Mouse (Mus musculus) hindbrain, embryonic 14.5 days (tissue): ENCODE measurements around the gene Prkca. TPM values are rescaled to one million over a fixed set of nuclear protein-coding genes. Genes with fewer than 3 reads are reported as not detected.

ENCODE experiments used
- ATAC-seq: fragments of 200-750 bp; cut with Nextera tagmentation; 2 replicates; pipeline ENCODE4 v1.8.0; 2017; ENCODE audit warnings: moderate number of reproducible peaks, mild to moderate bottlenecking, moderate TSS enrichment, moderate library complexity; ENCODE audit not compliant: low FRiP score
- DNase-seq: peaks from one replicate; pipeline ENCODE4 v3.0.0-alpha.2; 2015; ENCODE audit warnings: low spot score
- H3K27ac ChIP-seq: fragments of 300-500 bp; sonication (generic); 2 replicates; pipeline ENCODE4 v1.5.1; 2014; ENCODE audit warnings: mild to moderate bottlenecking, moderate library complexity
- H3K27me3 ChIP-seq: fragments of 300-500 bp; sonication (generic); 2 replicates; pipeline ENCODE4 v1.6.1; 2014; ENCODE audit warnings: mild to moderate bottlenecking, low read length, mixed read lengths; ENCODE audit not compliant: control insufficient read depth, insufficient read depth
- H3K36me3 ChIP-seq: fragments of 300-500 bp; sonication (generic); replicated peaks from 2 replicates; pipeline ENCODE4 v1.6.1; 2014; ENCODE audit not compliant: control insufficient read depth, insufficient read depth
- H3K4me1 ChIP-seq: fragments of 300-500 bp; sonication (generic); replicated peaks from 2 replicates; pipeline ENCODE4 v1.6.1; 2014; ENCODE audit warnings: antibody characterized with exemption, low read length, mixed read lengths; ENCODE audit not compliant: control insufficient read depth, insufficient read depth
- H3K4me2 ChIP-seq: fragments of 300-500 bp; sonication (generic); replicated peaks from 2 replicates; pipeline ENCODE4 v1.6.1; 2014; ENCODE audit warnings: mild to moderate bottlenecking, moderate library complexity
- H3K4me3 ChIP-seq: fragments of 300-500 bp; sonication (generic); replicated peaks from 2 replicates; pipeline ENCODE4 v1.5.1; 2014; ENCODE audit warnings: mild to moderate bottlenecking, low read length
- H3K9ac ChIP-seq: fragments of 300-500 bp; sonication (generic); 2 replicates; pipeline ENCODE4 v1.6.1; 2014
- H3K9me3 ChIP-seq: fragments of 300-500 bp; sonication (generic); 2 replicates; pipeline ENCODE4 v1.6.1; 2016; ENCODE audit warnings: low read length; ENCODE audit not compliant: control insufficient read depth
- WGBS: fragments of 180-500 bp; shearing (Covaris S2); extraction: QIAGEN DNeasy Blood & Tissue Kit; methylation state at CpG from one replicate; pipeline ENCODE4 v1.1.7; 2014; 5-methylcytosine and 5-hydroxymethylcytosine counted together
- polyA plus RNA-seq: library from polyadenylated mRNA; unstranded; fragments of >200 nt; fragmentation: Nextera tagmentation; extraction: Ambion mirVana; gene quantifications from 2 replicates; pipeline ENCODE4 v1.2.1, GENCODE M21; 2014

Prkca gene
- polyA plus RNA-seq, 1 experiment from 2014 or later: 9.1 TPM

GRCm38 (mm10) chr11:107936929-107937328 lies 406.8 kb downstream of the Prkca start:
- H3K4me2 ChIP-seq: no peak overlapping the region
- WGBS: 90% methylated on average over 2 of the region's 2 CpGs

GRCm38 (mm10) chr11:107931721-107932120 lies 412.0 kb downstream of the Prkca start:
- no peak for DNase-seq
- H3K9me3 ChIP-seq: no peaks in the 10 kb centered on the region
- no peak overlapping the region for H3K4me2 ChIP-seq
- H3K27ac ChIP-seq: no peak overlapping the region
- no peak overlapping the region for H3K4me3 ChIP-seq
- no peak for ATAC-seq
- WGBS: 77% methylated on average over 7 of the region's 7 CpGs
- H3K27me3 ChIP-seq: no peaks in the 10 kb centered on the region
- H3K36me3 ChIP-seq: no peaks in the 10 kb centered on the region
- H3K9ac ChIP-seq: no peak overlapping the region
- no peaks in the 10 kb centered on the region for H3K4me1 ChIP-seq

More at GRCm38 (mm10) chr11:107936929-107937328, 406.8 kb downstream of the Prkca start:
- ATAC-seq (no peak), DNase-seq (no peak)
- Histone ChIP-seq H3K9me3 (no peaks in the 10 kb centered on the region), H3K27me3 (no peaks in the 10 kb centered on the region), H3K27ac (no peak overlapping the region), H3K36me3 (peaks cover 11% of the 10 kb centered on the region; the same call in 1 of the 2 replicates), H3K4me1 (no peaks in the 10 kb centered on the region), H3K9ac (no peak overlapping the region), H3K4me3 (no peak overlapping the region)

- no peak for DNase-seq
- 87% methylated on average over 11 of the region's 11 CpGs for WGBS
Observed at GRCm38 (mm10) chr11:107931288-107931687, 412.4 kb downstream of the Prkca start.

GRCm38 (mm10) chr11:107929712-107930111 lies 414.0 kb downstream of the Prkca start:
- H3K27ac ChIP-seq: no peak overlapping the region
- H3K9me3 ChIP-seq: no peaks in the 10 kb centered on the region
- DNase-seq (no peak), ATAC-seq (no peak)
- no peaks in the 10 kb centered on the region for H3K27me3 ChIP-seq
- H3K4me3 ChIP-seq: no peak overlapping the region
- WGBS: 59% methylated on average over 3 of the region's 3 CpGs
- H3K4me2 ChIP-seq: no peak overlapping the region
- H3K36me3 ChIP-seq: no peaks in the 10 kb centered on the region
- no peak overlapping the region for H3K9ac ChIP-seq
- H3K4me1 ChIP-seq: no peaks in the 10 kb centered on the region

More at GRCm38 (mm10) chr11:107931288-107931687, 412.4 kb downstream of the Prkca start:
- Histone ChIP-seq H3K36me3 (no peaks in the 10 kb centered on the region), H3K9ac (no peak overlapping the region), H3K4me3 (no peak overlapping the region), H3K4me2 (no peak overlapping the region), H3K9me3 (no peaks in the 10 kb centered on the region), H3K27ac (no peak overlapping the region), H3K27me3 (no peaks in the 10 kb centered on the region), H3K4me1 (no peaks in the 10 kb centered on the region)
- no peak for ATAC-seq

- DNase-seq: no peak
- no peak overlapping the region for H3K27ac ChIP-seq
- ATAC-seq: no peak
- H3K9ac ChIP-seq: no peak overlapping the region
- 43% methylated on average over 16 of the region's 16 CpGs for whole genome bisulfite sequencing
- peaks cover 9% of the 10 kb centered on the region; the same call in 1 of the 2 replicates for H3K4me1 ChIP-seq
- H3K36me3 ChIP-seq: no peaks in the 10 kb centered on the region
- H3K4me2 ChIP-seq: no peak overlapping the region
- no peaks in the 10 kb centered on the region for H3K9me3 ChIP-seq
- H3K27me3 ChIP-seq: no peaks in the 10 kb centered on the region
- H3K4me3 ChIP-seq: no peak overlapping the region
Observed at GRCm38 (mm10) chr11:107919852-107920508, 423.7 kb downstream of the Prkca start.

- Histone ChIP-seq H3K36me3 (no peaks in the 10 kb centered on the region), H3K27me3 (no peaks in the 10 kb centered on the region), H3K4me3 (no peak overlapping the region), H3K4me2 (no peak overlapping the region), H3K4me1 (peaks cover 9% of the 10 kb centered on the region; the same call in 1 of the 2 replicates), H3K27ac (no peak overlapping the region), H3K9me3 (no peaks in the 10 kb centered on the region), H3K9ac (no peak overlapping the region)
- peak; percentile 56; the same call in 1 of the 2 replicates for ATAC-seq
- WGBS: 29% methylated on average over 9 of the region's 9 CpGs
- DNase-seq: peak; percentile 41
Observed at GRCm38 (mm10) chr11:107917721-107918235, 425.9 kb downstream of the Prkca start.

GRCm38 (mm10) chr11:107914634-107915226 lies 429.0 kb downstream of the Prkca start, which contains the start of gene Cacng5:
TSS of gene Cacng5 (minus strand) at chr11:107915055.
- Histone ChIP-seq H3K4me3 (peak within 1 kb of the TSS; percentile 38), H3K36me3 (no peaks in the 10 kb centered on the region), H3K27ac (no peak within 1 kb of the TSS), H3K9me3 (0 out of 2 replicates have a peak, but pooled peaks cover 5% of the 10 kb centered on the region), H3K4me2 (peak within 1 kb of the TSS; percentile 56), H3K4me1 (peaks cover 9% of the 10 kb centered on the region; the same call in 1 of the 2 replicates), H3K9ac (peak within 1 kb of the TSS; percentile 41), H3K27me3 (no peaks in the 10 kb centered on the region)
- no peak for DNase-seq
- peak; percentile 60 for ATAC-seq
- WGBS: 6% methylated on average over 36 of the region's 36 CpGs

GRCm38 (mm10) chr11:107913317-107913716 lies 430.4 kb downstream of the Prkca start:
- WGBS: 57% methylated on average over 3 of the region's 3 CpGs
- Histone ChIP-seq H3K27ac (no peak overlapping the region), H3K9ac (no peak overlapping the region), H3K36me3 (no peaks in the 10 kb centered on the region), H3K4me1 (peaks cover 9% of the 10 kb centered on the region; the same call in 1 of the 2 replicates), H3K4me2 (0 out of 2 replicates have a peak overlapping the region, but pooled peaks have one; percentile 56), H3K27me3 (no peaks in the 10 kb centered on the region), H3K9me3 (0 out of 2 replicates have a peak, but pooled peaks cover 7% of the 10 kb centered on the region), H3K4me3 (no peak overlapping the region)
- ATAC-seq (no peak), DNase-seq (no peak)

GRCm38 (mm10) chr11:107905364-107905763 lies 438.4 kb downstream of the Prkca start:
- 0 out of 2 replicates have a peak, but pooled peaks cover 7% of the 10 kb centered on the region for H3K9me3 ChIP-seq
- no peak overlapping the region for H3K9ac ChIP-seq
- peaks cover 14% of the 10 kb centered on the region for H3K4me1 ChIP-seq
- H3K27me3 ChIP-seq: no peaks in the 10 kb centered on the region
- no peak overlapping the region for H3K27ac ChIP-seq
- ATAC-seq (no peak), DNase-seq (no peak)
- 38% methylated on average over 9 of the region's 9 CpGs for WGBS
- H3K36me3 ChIP-seq: no peaks in the 10 kb centered on the region
- H3K4me3 ChIP-seq: no peak overlapping the region
- H3K4me2 ChIP-seq: no peak overlapping the region
